Mouse (Mus musculus): ENCODE data around the gene 2310030G06Rik. TPM values are rescaled to one million over a fixed set of nuclear protein-coding genes. Genes with fewer than 3 reads are reported as not detected.

The 2310030G06Rik gene
- total RNA-seq, 1 experiment, result 2.2 TPM

GRCm38 (mm10) chr9:50700921-50701691 lies 45.2 kb downstream of the 2310030G06Rik start:
- in situ Hi-C loops (cut with MboI; ENCODE audit: low sequenced_read_pairs in 2 of 2, unreplicated experiment in 2 of 2), result no loop called here
- no peaks in the 10 kb centered on the region for H3K36me3 ChIP-seq (ENCODE audit: control insufficient read depth, insufficient read depth, low read length, poor library complexity, severe bottlenecking)
- H3K4me3 ChIP-seq (ENCODE audit: insufficient read depth in 1 of 2, low read depth in 1 of 2, low read length in 2 of 2, poor library complexity in 1 of 2, severe bottlenecking in 1 of 2), result no peak overlapping the region
- TF ChIP-seq MAFK (IDR thresholded peaks at IDR 0.05; ENCODE audit: insufficient read depth, low read depth, low read length) (no peak), ZNF384 (IDR thresholded peaks at IDR 0.05; ENCODE audit: low read depth, low read length) (no peak), CHD2 (IDR thresholded peaks at IDR 0.05; ENCODE audit: low read depth, low read length) (no peak), ZC3H11A (IDR thresholded peaks at IDR 0.05; ENCODE audit: borderline replicate concordance, low read depth, low read length) (no peak), HCFC1 (IDR thresholded peaks at IDR 0.05; ENCODE audit: borderline replicate concordance, insufficient read depth, low read length) (no peak)
- H3K4me1 ChIP-seq (ENCODE audit: control insufficient read depth in 2 of 2, insufficient read depth in 2 of 2, low read length in 2 of 2, poor library complexity in 1 of 2), result peaks cover 0 to 7% of the 10 kb centered on the region in 2 experiments; a peak in 2 of 4 replicates
- H3K9me3 ChIP-seq (ENCODE audit: control insufficient read depth, insufficient read depth, low read depth, low read length), result no peaks in the 10 kb centered on the region
- H3K9ac ChIP-seq (ENCODE audit: insufficient read depth, low read depth, low read length, poor library complexity, severe bottlenecking), result no peak overlapping the region
- H3K27ac ChIP-seq (ENCODE audit: insufficient read depth, low read depth, low read length, poor library complexity, severe bottlenecking), result no peak overlapping the region
- DNase-seq (ENCODE audit: low read depth, low spot score), result no peak

GRCm38 (mm10) chr9:50698418-50699409 lies 47.6 kb downstream of the 2310030G06Rik start:
- H3K4me1 ChIP-seq (ENCODE audit: control insufficient read depth in 2 of 2, insufficient read depth in 2 of 2, low read length in 2 of 2, poor library complexity in 1 of 2), result peaks cover 0 to 7% of the 10 kb centered on the region in 2 experiments; a peak in 2 of 4 replicates
- H3K9me3 ChIP-seq (ENCODE audit: control insufficient read depth, insufficient read depth, low read depth, low read length), result no peaks in the 10 kb centered on the region
- H3K9ac ChIP-seq (ENCODE audit: insufficient read depth, low read depth, low read length, poor library complexity, severe bottlenecking), result peak overlapping the region; percentile 33; the same call in 1 of the 2 replicates
- no peak for DNase-seq (ENCODE audit: low read depth, low spot score)
- TF ChIP-seq CHD2 (IDR thresholded peaks at IDR 0.05; ENCODE audit: low read depth, low read length), result no peak
- no peak for TF ChIP-seq HCFC1 (IDR thresholded peaks at IDR 0.05; ENCODE audit: borderline replicate concordance, insufficient read depth, low read length)
- TF ChIP-seq MAFK (IDR thresholded peaks at IDR 0.05; ENCODE audit: insufficient read depth, low read depth, low read length), result no peak
- TF ChIP-seq ZC3H11A (IDR thresholded peaks at IDR 0.05; ENCODE audit: borderline replicate concordance, low read depth, low read length), result no peak
- TF ChIP-seq ZNF384 (IDR thresholded peaks at IDR 0.05; ENCODE audit: low read depth, low read length), result no peak
- H3K4me3 ChIP-seq (ENCODE audit: insufficient read depth in 1 of 2, low read depth in 1 of 2, low read length in 2 of 2, poor library complexity in 1 of 2, severe bottlenecking in 1 of 2), result peak overlapping the region; percentile 60 to 68
- in situ Hi-C loops (cut with MboI; ENCODE audit: low sequenced_read_pairs in 2 of 2, unreplicated experiment in 2 of 2), result no loop called here
- H3K36me3 ChIP-seq (ENCODE audit: control insufficient read depth, insufficient read depth, low read length, poor library complexity, severe bottlenecking), result no peaks in the 10 kb centered on the region
- H3K27ac ChIP-seq (ENCODE audit: insufficient read depth, low read depth, low read length, poor library complexity, severe bottlenecking), result no peak overlapping the region

DNA sequence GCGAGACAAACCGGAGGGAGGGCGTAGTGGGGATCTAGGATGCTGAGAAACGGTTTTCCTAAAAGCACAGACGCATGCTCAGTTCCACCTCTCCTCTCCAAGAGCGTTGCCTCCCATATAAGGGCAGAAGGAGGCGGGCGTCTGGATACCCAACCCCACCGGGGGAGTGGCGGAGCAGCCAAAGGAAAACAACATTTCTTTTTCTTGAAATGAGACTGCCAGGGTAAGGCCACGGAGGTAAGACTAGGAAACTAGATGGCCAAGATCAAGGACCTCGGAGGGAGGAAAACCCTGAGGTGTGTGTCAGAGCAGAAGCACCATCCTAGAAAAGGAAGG lies 48.7 kb downstream of the 2310030G06Rik start:
- Histone ChIP-seq H3K4me3 (ENCODE audit: insufficient read depth in 1 of 2, low read depth in 1 of 2, low read length in 2 of 2, poor library complexity in 1 of 2, severe bottlenecking in 1 of 2) (peak overlapping the region in 1 of 2 experiments; percentile 68; a peak in 2 of 4 replicates), H3K27ac (ENCODE audit: insufficient read depth, low read depth, low read length, poor library complexity, severe bottlenecking) (no peak overlapping the region), H3K4me1 (ENCODE audit: control insufficient read depth in 2 of 2, insufficient read depth in 2 of 2, low read length in 2 of 2, poor library complexity in 1 of 2) (peaks cover 3 to 13% of the 10 kb centered on the region in 2 experiments; a peak in 2 of 4 replicates), H3K9ac (ENCODE audit: insufficient read depth, low read depth, low read length, poor library complexity, severe bottlenecking) (no peak overlapping the region), H3K9me3 (ENCODE audit: control insufficient read depth, insufficient read depth, low read depth, low read length) (no peaks in the 10 kb centered on the region), H3K36me3 (ENCODE audit: control insufficient read depth, insufficient read depth, low read length, poor library complexity, severe bottlenecking) (no peaks in the 10 kb centered on the region)
- DNase-seq (ENCODE audit: low read depth, low spot score), result peak; percentile 70
- in situ Hi-C loops (cut with MboI; ENCODE audit: low sequenced_read_pairs in 2 of 2, unreplicated experiment in 2 of 2), result no loop called here
- TF ChIP-seq MAFK (IDR thresholded peaks at IDR 0.05; ENCODE audit: insufficient read depth, low read depth, low read length) (no peak), ZC3H11A (IDR thresholded peaks at IDR 0.05; ENCODE audit: borderline replicate concordance, low read depth, low read length) (no peak), CHD2 (IDR thresholded peaks at IDR 0.05; ENCODE audit: low read depth, low read length) (no peak), HCFC1 (IDR thresholded peaks at IDR 0.05; ENCODE audit: borderline replicate concordance, insufficient read depth, low read length) (no peak), ZNF384 (IDR thresholded peaks at IDR 0.05; ENCODE audit: low read depth, low read length) (no peak)

GRCm38 (mm10) chr9:50696851-50697705 lies 49.3 kb downstream of the 2310030G06Rik start:
- Histone ChIP-seq H3K36me3 (ENCODE audit: control insufficient read depth, insufficient read depth, low read length, poor library complexity, severe bottlenecking) (no peaks in the 10 kb centered on the region), H3K27ac (ENCODE audit: insufficient read depth, low read depth, low read length, poor library complexity, severe bottlenecking) (no peak overlapping the region), H3K9me3 (ENCODE audit: control insufficient read depth, insufficient read depth, low read depth, low read length) (no peaks in the 10 kb centered on the region), H3K9ac (ENCODE audit: insufficient read depth, low read depth, low read length, poor library complexity, severe bottlenecking) (no peak overlapping the region), H3K4me3 (ENCODE audit: insufficient read depth in 1 of 2, low read depth in 1 of 2, low read length in 2 of 2, poor library complexity in 1 of 2, severe bottlenecking in 1 of 2) (peak overlapping the region in 1 of 2 experiments; percentile 19; a peak in 1 of 4 replicates), H3K4me1 (ENCODE audit: control insufficient read depth in 2 of 2, insufficient read depth in 2 of 2, low read length in 2 of 2, poor library complexity in 1 of 2) (peaks cover 3 to 13% of the 10 kb centered on the region in 2 experiments; a peak in 2 of 4 replicates)
- in situ Hi-C loops (cut with MboI; ENCODE audit: low sequenced_read_pairs in 2 of 2, unreplicated experiment in 2 of 2), result no loop called here
- no peak for DNase-seq (ENCODE audit: low read depth, low spot score)
- TF ChIP-seq MAFK (IDR thresholded peaks at IDR 0.05; ENCODE audit: insufficient read depth, low read depth, low read length) (no peak), ZNF384 (IDR thresholded peaks at IDR 0.05; ENCODE audit: low read depth, low read length) (no peak), CHD2 (IDR thresholded peaks at IDR 0.05; ENCODE audit: low read depth, low read length) (no peak), HCFC1 (IDR thresholded peaks at IDR 0.05; ENCODE audit: borderline replicate concordance, insufficient read depth, low read length) (no peak), ZC3H11A (IDR thresholded peaks at IDR 0.05; ENCODE audit: borderline replicate concordance, low read depth, low read length) (no peak)

Data from ES-E14 (cell line).